Comparison of ENCODE assay signal across 16 mouse cellular contexts in the genomic region with DNA sequence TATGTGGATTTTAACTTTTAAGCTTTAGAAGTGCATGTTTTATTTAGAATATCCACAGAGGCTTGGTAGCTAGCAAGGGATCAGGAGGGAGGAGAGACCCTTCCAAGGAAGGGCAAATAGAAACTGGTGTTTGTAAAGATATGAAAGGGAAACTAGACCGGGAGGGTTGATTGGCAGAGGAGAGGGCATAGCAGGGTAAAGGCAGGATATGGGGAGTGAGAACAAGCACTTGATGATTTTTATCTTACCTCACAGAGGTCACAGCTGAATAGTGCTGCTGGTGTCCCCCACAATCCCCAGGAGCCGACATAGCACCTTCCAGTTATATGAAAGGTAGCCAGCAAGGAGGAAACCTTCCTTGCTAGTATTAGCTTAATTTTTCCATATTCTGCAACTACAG.
"Had no signal": no experiment of that assay in that cellular context is flagged by ENCODE, and none has a peak within 500 bp of the region (broad histone marks: within the 10 kb centered on the region; RNA-seq: fewer than 3 reads in every experiment).

No protein-coding gene starts in this region.

- H3K9ac ChIP-seq: midbrain, embryonic 13.5 days; neural tube, embryonic 15.5 days had no signal

- DNase-seq: kidney, adult 8-10 months; kidney, postnatal 25 days; lung, adult 2 months; lung, postnatal 4 days; right cerebral cortex, adult 18-20 months; thymus, adult 2 months; thymus, postnatal 36 days had no signal

- H3K27ac ChIP-seq: left cerebral cortex, adult 2 months; limb, embryonic 10.5 days; midbrain, embryonic 13.5 days; neural tube, embryonic 15.5 days had no signal

- H3K9me3 ChIP-seq: limb, embryonic 10.5 days; megakaryocyte, embryonic 14.5 days; midbrain, embryonic 13.5 days; neural tube, embryonic 15.5 days had no signal

- H3K4me2 ChIP-seq: midbrain, embryonic 13.5 days; neural tube, embryonic 15.5 days had no signal

- H3K4me3 ChIP-seq: left cerebral cortex, adult 2 months; limb, embryonic 10.5 days; megakaryocyte, embryonic 14.5 days; midbrain, embryonic 13.5 days; myocyte; neural tube, embryonic 15.5 days had no signal

- ATAC-seq: inflammation-experienced regulatory T-cells, adult 6 months; intestine, postnatal 0 days; lung, postnatal 0 days; midbrain, embryonic 13.5 days had no signal

- H3K27me3 ChIP-seq: megakaryocyte, embryonic 14.5 days; midbrain, embryonic 13.5 days; neural tube, embryonic 15.5 days had no signal

- H3K4me1 ChIP-seq: limb, embryonic 10.5 days; midbrain, embryonic 13.5 days had no signal

- H3K36me3 ChIP-seq: limb, embryonic 10.5 days; midbrain, embryonic 13.5 days; neural tube, embryonic 15.5 days had no signal
